Comparison of ENCODE assay signal across 10 mouse cellular contexts in the genomic region with DNA sequence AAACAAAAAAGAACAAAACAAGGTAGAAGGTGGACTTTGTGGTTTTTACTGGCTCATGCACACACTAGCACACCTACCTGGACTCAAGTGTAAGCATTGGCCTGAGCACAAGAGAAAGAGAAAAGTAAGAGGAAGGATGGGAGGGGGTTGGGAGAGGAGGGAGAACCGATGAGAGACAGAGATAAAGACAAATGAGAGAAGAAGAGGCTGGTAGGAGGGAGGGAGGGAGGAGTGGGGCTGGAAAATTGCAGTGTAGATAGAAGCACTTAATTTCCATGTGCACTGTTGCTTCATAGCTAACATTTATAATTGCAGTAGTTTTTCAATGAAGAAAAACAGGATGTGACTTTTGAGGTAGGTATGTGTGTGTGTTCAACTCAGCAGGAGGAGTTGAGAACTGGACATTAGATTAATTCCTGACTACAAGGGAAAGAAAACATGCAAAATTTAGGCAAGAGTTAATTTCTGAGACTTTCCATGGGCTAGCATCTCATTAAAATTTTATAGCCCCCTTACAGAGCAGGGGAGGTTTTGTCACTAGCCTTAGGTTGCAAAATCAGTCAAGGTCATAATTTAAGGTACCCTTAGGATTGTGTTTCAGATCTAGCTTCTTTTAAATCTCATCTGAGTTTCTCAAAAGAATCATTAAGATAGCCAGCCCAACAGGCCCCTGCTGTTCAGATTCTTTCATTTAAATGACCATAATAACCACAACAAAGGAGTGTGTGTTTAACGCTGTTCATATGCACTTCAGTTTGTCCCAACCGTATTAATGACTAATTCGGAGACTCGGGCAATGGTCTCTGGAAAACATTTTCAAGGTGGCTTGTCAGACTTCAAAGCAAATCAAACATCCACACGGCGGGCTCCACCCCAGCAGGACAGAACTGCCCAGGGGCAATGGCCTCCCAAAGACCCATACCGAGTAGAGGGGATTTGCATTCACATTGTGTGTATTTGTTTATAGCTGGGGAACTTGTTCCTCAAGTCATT.
DNase-seq lines count a peak whose midpoint lies in the region; ATAC-seq and TF ChIP-seq lines count a peak whose summit lies in the region.
"Had no signal": no experiment of that assay in that cellular context is flagged by ENCODE, and none has a peak within 500 bp of the region (broad histone marks: within the 10 kb centered on the region; RNA-seq: fewer than 3 reads in every experiment).

No protein-coding gene starts in this region.

- H3K4me1 ChIP-seq in stomach, embryonic 14.5 days (ENCODE audit: control insufficient read depth, insufficient read depth, low read length) = no peaks in the 10 kb centered on the region; the same call in 1 of the 2 replicates
- H3K4me1 ChIP-seq in stomach, postnatal 0 days (replicated peaks; ENCODE audit: control insufficient read depth, insufficient read depth) = no peaks in the 10 kb centered on the region
- peaks cover 12% of the 10 kb centered on the region; the same call in 1 of the 2 replicates for H3K4me1 ChIP-seq in forebrain, embryonic 14.5 days (ENCODE audit: control insufficient read depth, insufficient read depth, low read length)
- H3K4me1 ChIP-seq in limb, embryonic 13.5 days = peaks cover 31% of the 10 kb centered on the region

- H3K4me2 ChIP-seq in stomach, embryonic 14.5 days (replicated peaks; ENCODE audit: low read depth, low read length) = 0 out of 2 replicates have a peak overlapping the region, but pooled peaks have one; percentile 1
- H3K4me2 ChIP-seq in stomach, postnatal 0 days (replicated peaks; ENCODE audit: low read depth) = no peak overlapping the region
- peak overlapping the region; percentile 6; the same call in 1 of the 2 replicates for H3K4me2 ChIP-seq in forebrain, embryonic 14.5 days (ENCODE audit: low read length)
- H3K4me2 ChIP-seq in limb, embryonic 13.5 days (replicated peaks) = peak overlapping the region; percentile 54

- 25% methylated on average over 8 of the region's 8 CpGs for WGBS in stomach, embryonic 14.5 days
- 30% methylated on average over 8 of the region's 8 CpGs for WGBS in stomach, postnatal 0 days
- WGBS in forebrain, embryonic 14.5 days = 5% methylated on average over 8 of the region's 8 CpGs
- WGBS in limb, embryonic 13.5 days = 5% methylated on average over 8 of the region's 8 CpGs

- no peak overlapping the region for H3K9ac ChIP-seq in stomach, embryonic 14.5 days (replicated peaks; ENCODE audit: low read depth, low read length)
- H3K9ac ChIP-seq in stomach, postnatal 0 days (ENCODE audit: low read length) = no peak overlapping the region
- H3K9ac ChIP-seq in forebrain, embryonic 14.5 days (ENCODE audit: low read length) = no peak overlapping the region
- no peak overlapping the region for H3K9ac ChIP-seq in limb, embryonic 13.5 days

- no peaks in the 10 kb centered on the region for H3K36me3 ChIP-seq in stomach, embryonic 14.5 days (ENCODE audit: control insufficient read depth, insufficient read depth, low read length)
- H3K36me3 ChIP-seq in stomach, postnatal 0 days (ENCODE audit: control insufficient read depth, insufficient read depth, low read length) = no peaks in the 10 kb centered on the region
- no peaks in the 10 kb centered on the region for H3K36me3 ChIP-seq in forebrain, embryonic 14.5 days (ENCODE audit: control insufficient read depth, insufficient read depth, low read length)
- no peaks in the 10 kb centered on the region for H3K36me3 ChIP-seq in limb, embryonic 13.5 days

- no peak for ATAC-seq in stomach, embryonic 14.5 days (ENCODE audit: insufficient number of reproducible peaks, insufficient read depth, low FRiP score, low read depth)
- no peak for ATAC-seq in stomach, postnatal 0 days (ENCODE audit: low FRiP score, low TSS enrichment)
- peak; percentile 19; the same call in 1 of the 2 replicates for ATAC-seq in forebrain, embryonic 14.5 days
- ATAC-seq in limb, embryonic 13.5 days (ENCODE audit: low FRiP score, low read depth) = peak; percentile 48; the same call in 1 of the 2 replicates

- no peak overlapping the region for H3K4me3 ChIP-seq in stomach, embryonic 14.5 days (ENCODE audit: low read depth, low read length)
- no peak overlapping the region for H3K4me3 ChIP-seq in stomach, postnatal 0 days (ENCODE audit: low read depth, low read length)
- H3K4me3 ChIP-seq in forebrain, embryonic 14.5 days (ENCODE audit: low read depth, low read length) = no peak overlapping the region
- no peak overlapping the region for H3K4me3 ChIP-seq in limb, embryonic 13.5 days
- H3K4me3 ChIP-seq in layer of hippocampus, adult 2 months = no peak overlapping the region

- DNase-seq in stomach, postnatal 0 days (ENCODE audit: low spot score) = no peak
- DNase-seq in forebrain, embryonic 14.5 days (ENCODE audit: low spot score) = no peak
- DNase-seq in ovary, postnatal 14 days (ENCODE audit: low spot score) = no peak
- DNase-seq in layer of hippocampus, adult 2 months (ENCODE audit: low spot score in 2 of 2) = no peak
- DNase-seq in right cerebral cortex, adult 2 months (ENCODE audit: low spot score in 2 of 2) = no peak
- DNase-seq: right cerebral cortex, adult 18-20 months; thymus, postnatal 4 days had no signal

- H3K27ac ChIP-seq in stomach, embryonic 14.5 days (ENCODE audit: low read length) = no peak overlapping the region
- no peak overlapping the region for H3K27ac ChIP-seq in stomach, postnatal 0 days (replicated peaks)
- no peak overlapping the region for H3K27ac ChIP-seq in forebrain, embryonic 14.5 days (ENCODE audit: low read depth, low read length)
- no peak overlapping the region for H3K27ac ChIP-seq in limb, embryonic 13.5 days
- H3K27ac ChIP-seq in layer of hippocampus, adult 2 months = no peak overlapping the region
- H3K27ac ChIP-seq: macrophage had no signal

- no peak for TF ChIP-seq EP300 in stomach, postnatal 0 days (optimal IDR thresholded peaks at IDR 0.05)

- no peak for TF ChIP-seq CTCF in stomach, postnatal 0 days (IDR thresholded peaks at IDR 0.05; ENCODE audit: low read depth)
- no peak for TF ChIP-seq CTCF in layer of hippocampus, adult 2 months (conservative IDR thresholded peaks at IDR 0.05)

- H3K9me3 ChIP-seq in stomach, embryonic 14.5 days (ENCODE audit: control insufficient read depth, low read depth, low read length) = no peaks in the 10 kb centered on the region
- H3K9me3 ChIP-seq in stomach, postnatal 0 days (ENCODE audit: control insufficient read depth, low read length) = no peaks in the 10 kb centered on the region
- H3K9me3 ChIP-seq in forebrain, embryonic 14.5 days (replicated peaks; ENCODE audit: control insufficient read depth, low read length) = no peaks in the 10 kb centered on the region
- H3K9me3 ChIP-seq in limb, embryonic 13.5 days = no peaks in the 10 kb centered on the region

- H3K27me3 ChIP-seq in stomach, embryonic 14.5 days (ENCODE audit: control insufficient read depth, insufficient read depth, low read length) = no peaks in the 10 kb centered on the region
- no peaks in the 10 kb centered on the region for H3K27me3 ChIP-seq in stomach, postnatal 0 days (ENCODE audit: control insufficient read depth, insufficient read depth, low read length)
- no peaks in the 10 kb centered on the region for H3K27me3 ChIP-seq in forebrain, embryonic 14.5 days (replicated peaks; ENCODE audit: control insufficient read depth, insufficient read depth, low read length)
- no peaks in the 10 kb centered on the region for H3K27me3 ChIP-seq in limb, embryonic 13.5 days

Comparison
In these comparisons a context has a peak if more than half of its experiments do, and no peak if none do; other contexts are left out.
1. ATAC-seq: peak in forebrain, embryonic 14.5 days (single experiment) and limb, embryonic 13.5 days (single experiment); none in stomach, embryonic 14.5 days (single experiment) and stomach, postnatal 0 days (single experiment).